Mouse (Mus musculus): Measurements from ENCODE around the gene Tapt1.
"Not testable (repeated sequence)": the region's sequence is repeated elsewhere in the genome, so short reads cannot be mapped to it uniquely, and the experiment has no call there.

Gene Tapt1

DNA sequence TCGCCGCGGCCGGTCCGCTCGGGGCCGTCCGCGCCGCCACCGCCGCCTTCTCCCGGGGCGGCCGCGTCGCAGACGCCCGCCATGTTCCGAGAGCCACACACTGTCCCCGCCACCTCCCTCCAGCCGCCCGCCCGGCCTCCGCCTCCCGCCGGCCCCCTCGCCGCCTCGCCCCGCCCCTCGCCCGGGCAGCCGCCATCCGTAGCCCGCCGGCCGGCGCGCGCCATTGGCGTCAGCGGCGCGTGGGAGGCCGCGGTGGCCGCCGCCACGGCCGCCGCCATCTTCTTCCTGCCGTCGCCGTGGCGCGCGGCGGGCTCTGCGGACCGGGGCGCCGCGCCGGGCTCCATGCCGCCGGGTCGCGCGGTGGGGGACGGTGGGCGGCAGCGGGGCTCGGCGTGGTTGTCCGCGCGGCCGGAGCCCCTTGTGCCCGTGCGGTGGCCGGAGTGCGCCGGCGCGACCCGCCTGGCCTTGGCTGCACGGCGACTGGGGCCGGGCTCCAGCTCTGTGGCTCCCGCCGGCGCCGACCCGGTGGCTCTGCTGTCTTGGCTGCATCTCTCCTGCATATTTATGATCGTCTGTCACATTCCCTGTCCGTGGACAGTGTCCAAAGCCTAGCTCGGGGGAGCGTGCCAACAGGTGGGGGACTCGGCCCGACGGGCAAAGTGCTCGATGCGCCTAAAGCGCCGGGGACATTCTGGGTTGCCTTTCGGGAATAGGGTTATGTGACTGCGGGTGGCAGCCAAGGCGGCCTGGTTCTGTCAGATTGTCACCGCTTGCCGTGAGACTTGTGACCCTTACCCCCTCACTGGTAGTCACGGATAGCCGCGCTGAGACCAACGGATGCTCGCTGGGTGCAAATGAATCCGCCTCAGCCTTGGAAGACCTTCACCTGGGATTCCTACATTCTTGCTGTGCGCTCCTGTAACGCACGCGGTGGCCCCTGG, at the start of gene Tapt1:
Gene Tapt1, minus strand, starts transcription at position 106 of the 941 bp plus-strand sequence.
- in situ Hi-C loops (cut with MseI, MboI) = no loop called here

DNA sequence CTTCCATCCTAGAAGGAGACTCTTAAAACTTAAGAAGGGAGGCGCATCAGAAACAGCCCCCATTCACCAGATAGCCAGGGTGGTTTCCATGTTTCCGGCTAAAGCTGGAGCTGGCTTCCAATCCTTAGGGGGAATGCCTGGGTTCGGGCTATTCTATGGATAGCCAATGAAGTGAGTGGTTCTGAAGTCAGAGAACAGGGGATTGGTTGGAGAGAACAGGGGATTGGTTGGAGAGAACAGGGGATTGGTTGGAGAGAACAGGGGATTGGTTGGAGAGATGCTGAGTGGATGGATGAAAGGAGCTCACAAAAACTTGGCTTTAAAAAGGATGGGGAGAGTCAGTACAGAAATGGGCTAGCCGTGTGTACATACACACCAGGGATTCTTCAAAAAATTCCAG, 45.1 kb upstream of the Tapt1 start:
- in situ Hi-C loops (cut with MseI, MboI) = loop anchor here in 1 of 2 experiments (10.0 kb wide), 1 partner anchor 107 kb away; no protein-coding TSS in a partner anchor

DNA sequence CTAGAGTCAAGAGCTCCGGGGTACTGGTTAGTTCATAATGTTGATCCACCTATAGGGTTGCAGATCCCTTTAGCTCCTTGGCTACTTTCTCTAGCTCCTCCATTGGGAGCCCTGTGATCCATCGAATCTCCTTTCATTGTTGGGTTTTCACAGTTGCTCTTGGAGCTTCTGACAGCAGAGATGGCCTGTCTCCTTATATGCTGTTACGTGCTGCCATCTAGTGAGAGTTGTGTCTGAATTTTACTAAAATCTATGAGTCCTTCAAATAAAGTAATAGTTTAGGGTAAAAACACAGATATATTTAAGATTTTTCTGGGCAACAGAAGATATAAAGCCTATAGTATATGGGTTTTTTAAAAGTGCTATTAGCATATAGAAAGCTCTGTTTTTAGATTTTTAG, 42.1 kb upstream of the Tapt1 start:
- in situ Hi-C loops (cut with MseI, MboI) = not testable (repeated sequence)

DNA sequence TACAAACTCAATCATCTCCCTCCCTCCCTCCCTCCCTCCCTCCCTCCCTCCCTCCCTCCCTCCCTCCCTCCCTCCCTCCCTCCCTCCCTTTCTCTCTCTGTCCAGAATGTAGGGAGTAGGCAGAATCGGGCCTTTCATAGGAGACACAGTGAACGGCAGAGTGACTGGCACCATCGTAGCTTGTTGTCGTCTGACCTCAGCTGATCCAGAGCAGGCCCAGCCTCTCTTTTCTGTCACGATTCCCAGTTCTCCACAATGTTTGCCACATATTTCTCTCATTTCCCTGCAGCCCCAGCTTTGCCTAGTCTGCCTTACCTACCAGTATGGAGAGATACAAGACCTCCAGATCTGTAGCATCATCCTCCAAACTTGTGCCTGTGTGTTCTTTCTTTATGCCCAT, 35.3 kb upstream of the Tapt1 start:
- in situ Hi-C loops (cut with MseI, MboI) = no loop called here

DNA sequence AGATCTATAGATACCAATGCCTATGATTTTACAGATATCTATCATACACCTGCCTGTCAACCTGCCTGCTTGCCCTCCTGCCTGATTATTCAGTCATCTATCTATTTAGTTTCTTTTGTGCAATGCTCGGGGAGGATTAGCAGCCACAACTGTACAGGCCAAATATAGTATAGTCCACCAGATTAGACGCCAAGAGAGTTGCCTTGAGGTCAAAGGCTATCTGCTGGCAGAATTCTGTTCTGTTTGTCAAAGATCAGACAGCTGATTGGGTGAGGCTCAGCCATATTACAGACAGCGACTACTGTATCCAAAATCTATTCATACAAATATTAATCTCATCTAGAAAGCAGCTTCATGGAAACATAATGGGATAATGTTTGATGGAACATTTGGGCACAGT, 34.7 kb upstream of the Tapt1 start:
- in situ Hi-C loops (cut with MseI, MboI) = no loop called here

DNA sequence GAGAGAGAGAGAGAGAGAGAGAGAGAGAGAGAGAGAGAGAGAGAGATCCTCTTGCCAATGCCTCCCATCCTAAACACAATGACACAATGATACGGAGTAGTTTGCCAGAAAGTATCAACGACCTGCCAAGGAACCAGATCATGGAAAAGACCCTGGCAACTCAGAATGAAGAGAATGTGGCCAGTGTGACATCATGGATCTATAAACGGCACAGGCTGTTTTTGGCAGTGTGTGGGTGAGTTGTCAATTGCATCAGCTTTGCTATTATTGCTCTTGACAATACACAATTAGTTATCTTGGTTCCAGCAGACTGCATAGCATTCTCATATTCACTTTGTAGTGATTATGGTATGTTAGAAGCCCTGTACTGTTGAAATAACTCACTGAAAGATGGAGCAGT, 33.3 kb upstream of the Tapt1 start:
- in situ Hi-C loops (cut with MseI, MboI) = no loop called here

DNA sequence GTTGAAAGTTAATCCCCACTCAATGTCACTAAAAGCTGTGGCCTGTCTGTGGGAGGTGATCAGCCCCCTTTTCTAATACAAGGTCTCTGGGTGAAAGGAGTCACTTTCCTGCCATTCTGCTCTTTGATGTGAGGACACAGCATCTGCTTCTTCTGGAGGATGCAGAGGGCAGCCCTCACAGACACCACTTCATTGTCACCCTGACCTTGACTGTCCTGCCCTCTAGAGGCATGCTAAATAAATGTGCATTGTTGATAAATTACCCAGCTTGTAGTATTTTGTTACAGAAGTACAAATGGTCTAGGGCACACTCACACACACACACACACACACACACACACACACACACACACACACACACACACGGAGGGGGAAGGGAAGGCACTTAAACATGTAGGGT, 31.7 kb upstream of the Tapt1 start:
- in situ Hi-C loops (cut with MseI, MboI) = no loop called here

DNA sequence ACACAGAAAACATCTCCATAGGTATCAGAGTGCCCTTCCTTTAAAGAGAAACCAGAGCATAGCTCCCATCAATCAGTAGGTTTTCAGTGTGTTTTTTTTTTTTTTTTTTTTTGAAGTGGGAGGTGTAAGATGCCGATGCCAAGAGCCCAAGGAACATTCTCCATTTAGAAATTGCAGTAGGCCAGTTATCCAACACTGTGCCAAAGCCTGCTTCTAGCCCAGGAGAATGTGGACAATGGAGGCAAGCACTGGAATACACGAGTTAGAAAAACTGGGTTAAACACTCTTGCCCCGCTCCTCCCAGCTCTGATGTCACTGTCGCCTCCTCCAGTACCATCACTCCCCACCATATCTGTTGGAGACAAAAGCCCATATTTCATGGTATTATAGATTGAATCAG, 31.0 kb upstream of the Tapt1 start:
- in situ Hi-C loops (cut with MseI, MboI) = no loop called here

DNA sequence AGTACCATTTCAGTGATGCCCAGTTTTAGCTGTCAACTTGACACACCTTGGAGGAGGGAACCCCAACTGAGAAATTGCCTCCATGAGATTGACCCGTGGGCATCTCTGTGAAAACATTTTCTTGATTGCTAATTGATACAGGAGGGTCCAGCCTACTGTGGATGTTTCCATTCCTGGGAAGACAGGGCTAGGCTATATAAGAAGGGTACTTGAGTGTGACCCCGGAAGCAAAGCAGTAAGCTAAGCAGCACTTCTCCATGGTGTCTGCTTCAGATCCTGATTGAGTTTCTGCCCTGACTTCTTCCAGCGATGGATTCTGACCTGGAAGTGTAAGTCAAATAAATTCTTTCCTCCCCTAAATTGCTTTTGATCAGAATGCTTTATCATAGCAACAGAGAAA, 30.1 kb upstream of the Tapt1 start:
- in situ Hi-C loops (cut with MseI, MboI) = no loop called here

DNA sequence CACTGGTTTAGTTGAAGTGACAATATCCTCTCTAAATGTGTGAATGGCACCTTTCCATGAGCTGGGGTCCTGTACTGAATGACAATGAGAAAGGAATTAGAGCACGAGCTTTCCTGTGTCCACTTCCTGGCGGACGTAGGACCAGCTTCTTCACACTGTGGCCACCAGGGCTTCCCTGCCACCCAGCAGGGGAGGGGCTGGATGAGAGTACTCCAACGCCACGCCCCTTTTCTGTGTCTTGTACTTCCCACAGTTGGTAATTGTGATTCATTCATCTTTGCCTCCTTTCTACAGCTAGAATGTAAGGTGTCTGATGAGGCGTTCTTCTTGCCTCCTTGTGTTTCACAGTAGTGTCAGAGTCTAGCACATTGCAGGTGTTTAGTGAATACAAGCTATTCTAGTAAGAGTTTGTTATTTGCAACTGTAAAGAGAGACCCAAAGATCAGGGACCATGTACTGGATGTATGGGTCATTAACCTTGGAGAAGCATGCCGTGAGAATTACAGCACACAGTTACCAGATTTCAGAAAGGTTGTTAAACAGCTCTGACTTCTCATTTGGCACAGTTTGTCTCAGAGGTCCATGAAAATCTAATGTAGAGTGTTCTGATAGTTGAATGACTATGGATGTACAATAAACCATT, 29.5 kb upstream of the Tapt1 start:
- in situ Hi-C loops (cut with MseI, MboI) = no loop called here

DNA sequence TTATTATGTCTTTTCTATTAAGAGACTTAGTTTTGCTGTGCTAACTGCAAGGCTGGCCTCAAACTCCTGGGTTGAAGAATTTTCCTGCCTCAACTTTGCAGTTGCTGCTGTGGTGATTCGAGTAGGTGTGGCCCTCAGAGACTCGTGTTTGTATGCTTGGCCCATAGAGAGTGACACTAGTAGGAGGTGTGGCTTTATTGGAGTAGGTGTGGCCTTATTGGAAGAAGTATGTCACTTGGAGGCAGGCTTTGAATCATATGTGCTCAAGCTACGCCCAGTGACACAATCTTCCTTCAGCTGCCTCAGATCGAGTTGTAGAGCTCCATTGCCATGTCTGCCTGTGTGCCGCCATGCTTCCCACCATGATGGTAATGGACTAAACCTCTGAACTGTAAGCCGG, 27.0 kb upstream of the Tapt1 start:
- in situ Hi-C loops (cut with MseI, MboI) = no loop called here

DNA sequence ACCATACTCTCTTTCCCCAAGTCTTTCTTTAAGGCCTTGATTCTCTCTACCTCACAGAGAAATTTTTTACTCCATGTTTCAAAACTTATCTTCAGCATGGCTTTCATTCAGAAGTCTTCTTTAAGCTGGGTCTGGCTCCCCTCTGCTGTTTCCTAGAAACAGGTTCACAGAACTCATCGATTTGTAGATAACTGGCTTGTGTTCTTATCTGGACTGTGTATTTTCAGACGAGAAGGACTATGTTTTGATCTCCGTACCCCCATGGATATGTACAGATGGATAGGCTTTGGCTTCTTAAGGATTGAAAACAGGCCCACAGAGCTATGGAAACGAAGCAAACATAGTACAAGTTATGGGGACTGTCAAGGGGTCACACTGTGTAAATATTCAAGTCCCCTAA, 26.0 kb upstream of the Tapt1 start:
- in situ Hi-C loops (cut with MseI, MboI) = no loop called here

DNA sequence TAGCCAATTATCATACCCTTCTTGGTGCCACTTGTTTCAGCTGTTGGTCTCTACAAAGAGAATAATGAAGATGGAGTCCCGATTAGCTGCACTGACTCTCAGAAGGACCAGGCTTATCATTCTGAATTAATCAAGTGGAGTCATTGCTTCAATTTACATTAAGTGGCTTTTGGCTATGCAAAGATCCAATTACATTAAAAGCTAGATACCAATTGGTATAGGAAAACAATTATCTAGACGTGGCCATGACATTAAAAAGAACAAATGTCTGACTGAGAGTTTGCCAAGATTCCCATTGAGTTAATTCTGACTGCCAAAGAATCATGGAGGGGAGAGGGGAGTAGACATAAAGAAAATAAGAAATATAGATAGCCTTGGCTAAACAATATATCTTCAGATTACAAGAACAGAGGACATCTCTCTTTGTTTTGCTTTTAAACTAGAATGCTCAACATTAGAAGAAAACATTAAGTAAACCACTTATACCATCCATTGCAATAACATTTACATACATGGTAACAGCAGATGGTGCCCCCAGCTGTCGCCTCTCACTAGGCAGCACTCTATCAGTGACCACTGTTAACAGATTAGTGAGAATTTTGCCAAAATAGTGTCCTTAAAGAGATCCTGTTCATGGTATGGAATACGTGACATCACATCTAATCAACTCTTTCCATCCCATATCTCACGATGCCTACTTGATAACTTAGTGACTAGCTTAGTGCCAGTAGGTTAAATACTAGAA, 24.0 kb upstream of the Tapt1 start:
- in situ Hi-C loops (cut with MseI, MboI) = no loop called here

DNA sequence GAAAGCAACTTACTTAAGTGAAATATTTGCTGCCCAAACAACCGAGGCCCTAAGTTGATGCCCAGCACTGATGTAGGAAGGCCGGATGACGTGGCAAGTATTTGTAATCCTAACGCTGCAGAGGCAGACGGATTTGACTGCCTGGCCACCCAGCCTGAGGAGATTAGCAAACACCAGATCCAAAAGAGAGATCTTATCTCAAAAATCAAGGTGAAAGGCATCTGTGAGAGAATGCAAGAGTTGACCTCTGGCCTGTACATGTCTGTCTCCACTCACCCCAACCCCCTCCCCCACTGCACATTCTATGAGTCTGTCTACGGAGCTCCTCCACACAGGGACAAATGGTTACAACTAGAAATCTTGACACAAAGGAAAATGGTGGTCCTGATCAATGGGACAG, 22.9 kb upstream of the Tapt1 start:
- in situ Hi-C loops (cut with MseI, MboI) = no loop called here

DNA sequence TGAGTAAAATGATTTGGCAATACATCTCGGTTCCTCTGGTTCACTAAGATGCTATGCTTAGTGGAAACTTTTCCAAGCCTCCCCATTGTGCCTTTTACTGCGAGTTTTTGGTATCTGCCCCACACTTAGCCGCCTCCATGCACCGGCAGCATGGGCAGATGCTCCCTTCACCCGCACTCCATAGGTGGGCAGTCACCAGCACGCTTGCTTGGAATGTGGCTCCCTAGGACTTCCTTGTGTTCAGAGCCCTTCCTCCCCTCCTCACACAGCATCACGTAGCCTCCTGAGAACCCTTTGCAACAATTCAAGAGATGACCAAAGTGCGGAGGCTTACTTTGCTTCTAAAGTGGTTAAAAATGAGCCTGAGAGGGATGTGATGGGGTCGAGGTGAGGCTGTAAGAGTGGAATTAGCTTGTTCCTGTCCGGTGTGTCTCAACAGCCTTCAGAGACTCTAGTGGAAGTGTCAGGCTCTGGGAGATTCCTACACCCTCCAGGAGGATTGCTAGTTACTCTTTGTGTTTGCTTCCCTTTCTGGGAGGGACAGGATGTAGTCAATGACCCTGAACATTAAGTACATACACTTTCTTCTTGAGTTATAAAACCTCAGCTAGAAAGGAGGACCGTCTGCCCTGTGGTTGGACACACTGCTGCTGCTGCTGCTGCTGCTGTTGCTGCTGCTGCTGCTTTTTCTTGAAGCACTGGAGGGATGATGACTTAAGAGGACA, 20.2 kb upstream of the Tapt1 start:
- in situ Hi-C loops (cut with MseI, MboI) = no loop called here

DNA sequence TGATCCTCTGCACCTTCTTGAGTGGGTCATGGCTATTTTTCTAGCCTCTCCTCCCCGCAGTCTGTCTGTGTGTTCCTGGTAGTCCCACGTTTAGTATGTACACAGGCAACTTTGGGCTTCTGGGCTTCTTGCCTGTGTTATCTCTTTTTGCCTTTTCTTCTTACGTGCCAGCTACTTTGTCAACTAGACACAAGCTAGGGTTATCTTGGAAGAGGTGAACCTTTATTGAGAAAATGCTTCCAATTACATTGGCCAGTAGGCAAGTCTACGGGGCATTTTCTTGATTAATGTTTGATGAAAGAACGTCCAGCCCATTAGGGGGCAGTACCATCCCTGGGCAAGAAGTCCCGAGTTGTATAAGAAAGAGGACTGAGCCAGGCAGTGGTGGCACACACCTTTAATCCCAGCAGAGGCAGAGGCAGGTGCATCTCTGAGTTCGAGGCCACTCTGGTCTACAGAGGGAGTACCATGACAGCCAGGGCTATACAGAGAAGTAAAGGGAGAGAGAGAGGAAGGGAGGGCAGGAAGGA, 18.5 kb upstream of the Tapt1 start:
- in situ Hi-C loops (cut with MseI, MboI) = no loop called here

DNA sequence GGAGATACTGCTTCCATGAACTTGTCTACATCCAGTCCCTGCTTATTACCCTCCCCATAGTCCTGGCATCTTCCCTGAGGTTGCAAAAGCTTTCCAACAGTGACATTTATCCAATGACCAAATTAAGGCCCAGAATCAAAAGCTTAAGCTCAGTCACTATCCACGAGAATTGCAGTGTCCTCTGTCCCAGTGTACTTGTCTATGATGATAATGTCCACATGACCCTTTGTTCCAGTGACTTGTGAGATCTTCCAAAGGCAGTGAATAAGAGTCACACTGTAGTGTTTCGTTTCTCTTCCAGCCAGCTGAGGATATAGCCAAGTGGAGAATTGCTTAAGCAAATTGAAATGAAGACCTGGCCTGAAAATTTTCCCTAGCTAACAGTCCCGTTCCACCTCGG, 16.4 kb upstream of the Tapt1 start:
- in situ Hi-C loops (cut with MseI, MboI) = no loop called here

DNA sequence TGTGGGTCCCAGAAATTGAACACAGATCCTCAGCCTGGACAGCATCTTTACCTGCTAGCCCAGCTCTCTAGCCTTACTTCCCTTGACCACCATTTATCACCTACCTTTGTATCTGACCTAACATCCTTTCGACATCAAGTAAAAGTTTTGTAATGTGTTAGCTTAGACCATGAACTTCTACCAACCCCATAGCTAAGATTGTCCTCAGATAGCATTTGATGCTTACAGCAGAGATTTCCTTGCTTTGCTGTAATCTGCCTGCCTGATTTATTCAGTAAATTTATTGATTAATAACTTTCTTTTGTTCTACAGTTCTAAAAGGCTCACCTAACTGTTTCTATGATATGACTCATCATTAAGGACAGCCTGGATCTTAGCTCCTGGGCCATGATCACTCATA, 15.3 kb upstream of the Tapt1 start:
- in situ Hi-C loops (cut with MseI, MboI) = no loop called here

DNA sequence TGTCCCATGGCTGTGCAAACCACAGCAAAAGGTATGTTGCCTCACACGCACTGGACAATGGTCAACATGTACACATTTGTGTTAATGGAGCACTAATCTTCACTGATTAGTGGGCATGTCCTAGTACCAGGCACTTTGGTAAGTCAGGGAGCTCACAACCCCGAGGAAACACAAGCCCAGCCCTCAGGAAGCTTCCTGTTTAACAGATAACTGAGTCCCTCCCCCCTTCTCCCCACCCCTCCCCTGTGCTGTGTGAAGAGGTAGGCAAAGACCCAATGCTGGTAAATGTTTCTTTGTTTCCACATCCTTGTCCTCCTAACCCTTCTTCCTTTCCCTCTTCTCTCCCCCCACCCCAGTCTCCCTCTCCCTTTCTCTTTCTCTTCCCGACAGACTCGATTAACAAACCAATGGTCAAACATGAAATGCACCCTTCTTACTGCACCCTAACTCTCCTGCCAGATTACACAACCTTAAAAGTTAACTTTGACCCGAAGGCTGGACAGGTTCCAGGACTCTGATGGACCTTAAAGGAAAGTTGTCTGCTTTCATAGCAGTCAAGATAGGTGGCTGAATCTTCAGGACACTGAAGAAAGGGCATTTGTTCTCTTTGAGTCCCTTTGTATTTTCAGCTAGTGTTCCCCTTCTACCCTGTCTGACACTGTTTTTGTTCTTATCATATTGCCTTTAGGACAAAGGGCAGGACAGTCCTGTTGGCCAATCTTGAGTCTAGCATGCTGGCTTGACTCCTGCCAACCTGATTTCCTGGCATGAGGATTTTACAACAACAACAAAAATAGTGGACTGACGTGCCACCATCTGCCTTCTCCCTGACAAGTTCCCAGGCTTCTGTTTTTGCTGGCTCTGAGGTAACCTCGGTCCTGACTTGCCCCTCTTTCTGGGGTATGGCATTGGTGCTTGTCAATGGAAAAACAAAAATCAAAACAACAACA, 13.0 kb upstream of the Tapt1 start:
- in situ Hi-C loops (cut with MseI, MboI) = no loop called here

DNA sequence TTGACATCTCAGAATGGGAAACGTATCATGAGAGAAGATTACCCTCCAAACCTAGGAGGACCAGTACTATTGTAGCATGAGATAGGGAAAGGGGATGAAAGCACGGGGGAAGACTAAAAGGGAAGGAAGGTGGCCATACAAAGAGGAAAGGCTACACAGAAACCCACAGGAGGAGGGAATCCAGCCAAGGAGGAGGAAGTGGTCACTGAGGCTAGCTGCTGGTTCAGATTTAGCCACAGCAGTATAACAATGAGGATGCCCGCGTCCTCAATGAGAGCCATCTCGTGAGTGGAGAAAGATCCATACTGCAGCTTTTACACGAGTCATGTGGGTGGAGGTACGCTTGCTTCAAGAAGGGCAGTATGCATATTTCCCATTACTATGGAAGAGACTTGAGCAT, 11.8 kb upstream of the Tapt1 start:
- in situ Hi-C loops (cut with MseI, MboI) = no loop called here
